Mouse (Mus musculus) left cerebral cortex, postnatal 10 days (tissue): ENCODE data around the gene Mapkbp1. TPM values are rescaled to one million over a fixed set of nuclear protein-coding genes. Genes with fewer than 3 reads are reported as not detected.

Experiments used
- DNase-seq, 2 experiments: peaks; one replicate each; pipeline ENCODE4 v3.0.0; 2021 to 2022; ENCODE audit warnings: low spot score in 2 of 2, mixed read lengths in 1 of 2; ENCODE audit errors: extremely low spot score in 1 of 2
- intact Hi-C: fragments of 180-260 bp; cut with DNase I; formaldehyde crosslinking; loops from one replicate; pipeline ENCODE4 v1.15.1; 2025
- total RNA-seq, 2 experiments: library from RNA; stranded (reverse); gene quantifications; 2 replicates each; pipeline ENCODE4 v1.2.3; 2021

Mapkbp1 gene
- 10 to 100 TPM; 79.1 to 79.2 TPM for total RNA-seq

DNA sequence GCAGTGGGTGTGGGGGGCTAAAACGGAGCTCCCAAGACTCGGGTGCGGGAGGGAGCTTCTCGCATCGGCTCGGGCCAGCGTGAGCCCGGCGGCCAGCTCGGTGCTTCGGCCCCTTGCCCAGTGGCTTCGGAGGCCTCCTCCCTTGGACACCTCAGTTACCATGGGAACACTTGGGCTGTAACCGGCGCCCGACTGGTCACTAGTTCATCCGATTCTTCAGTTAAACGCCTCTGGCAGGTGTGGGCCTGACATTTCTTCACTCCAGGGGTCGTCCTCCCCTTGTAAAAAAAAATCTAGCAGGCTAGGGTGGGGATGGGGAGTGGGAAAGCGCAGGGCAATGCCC, at the start of gene Mapkbp1:
Gene Mapkbp1 (plus strand): TSS at position 163 of the 343 bp plus-strand sequence.
- intact Hi-C loops: loop anchor here (2.0 kb wide), 1 partner anchor 38 kb away; no protein-coding TSS in a partner anchor
- no peak for DNase-seq

DNA sequence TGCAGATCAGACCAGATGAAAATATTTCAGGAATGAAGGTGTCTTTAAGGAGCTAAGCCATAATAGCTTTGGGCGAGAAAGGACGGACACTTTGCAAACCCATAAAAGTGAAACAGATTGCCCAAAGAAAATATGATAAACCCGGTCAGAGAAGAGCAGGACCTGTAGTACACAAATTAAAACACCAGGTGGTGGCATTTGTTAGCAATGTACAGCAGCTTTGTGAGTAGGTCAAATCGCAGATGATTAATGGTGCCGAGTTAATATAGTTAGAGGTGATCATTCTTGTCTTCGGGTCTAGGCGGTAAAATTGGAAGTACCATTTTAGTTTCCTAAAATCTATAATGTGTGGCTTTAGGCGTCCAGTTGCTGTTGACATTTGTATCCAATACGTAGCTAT, 1.9 kb upstream of the Mapkbp1 start:
- intact Hi-C loops: no loop called here

DNA sequence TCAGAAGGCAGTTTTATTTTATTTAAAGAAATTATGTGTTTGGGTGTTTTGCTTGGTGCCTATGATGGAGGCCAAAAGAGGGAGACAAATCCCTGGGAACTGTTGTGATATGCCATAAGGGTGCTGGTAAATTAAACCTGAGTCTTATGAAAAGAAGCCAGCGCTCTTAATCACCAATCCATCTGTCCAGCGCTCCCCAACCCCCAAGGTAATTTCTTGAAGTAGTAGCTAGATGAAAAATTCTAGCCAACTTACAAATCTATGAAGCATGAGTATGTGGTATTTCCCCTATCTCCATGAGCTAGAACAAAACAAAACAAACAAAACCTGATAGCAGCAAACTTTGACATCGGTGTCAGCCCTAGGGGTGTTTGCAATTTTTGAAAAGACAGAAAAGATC, 1.2 kb upstream of the Mapkbp1 start:
- intact Hi-C loops: no loop called here
- no peak for DNase-seq

More for the DNA sequence above, 1.9 kb upstream of the Mapkbp1 start:
- DNase-seq: peak in 1 of 2 experiments; percentile 38

DNA sequence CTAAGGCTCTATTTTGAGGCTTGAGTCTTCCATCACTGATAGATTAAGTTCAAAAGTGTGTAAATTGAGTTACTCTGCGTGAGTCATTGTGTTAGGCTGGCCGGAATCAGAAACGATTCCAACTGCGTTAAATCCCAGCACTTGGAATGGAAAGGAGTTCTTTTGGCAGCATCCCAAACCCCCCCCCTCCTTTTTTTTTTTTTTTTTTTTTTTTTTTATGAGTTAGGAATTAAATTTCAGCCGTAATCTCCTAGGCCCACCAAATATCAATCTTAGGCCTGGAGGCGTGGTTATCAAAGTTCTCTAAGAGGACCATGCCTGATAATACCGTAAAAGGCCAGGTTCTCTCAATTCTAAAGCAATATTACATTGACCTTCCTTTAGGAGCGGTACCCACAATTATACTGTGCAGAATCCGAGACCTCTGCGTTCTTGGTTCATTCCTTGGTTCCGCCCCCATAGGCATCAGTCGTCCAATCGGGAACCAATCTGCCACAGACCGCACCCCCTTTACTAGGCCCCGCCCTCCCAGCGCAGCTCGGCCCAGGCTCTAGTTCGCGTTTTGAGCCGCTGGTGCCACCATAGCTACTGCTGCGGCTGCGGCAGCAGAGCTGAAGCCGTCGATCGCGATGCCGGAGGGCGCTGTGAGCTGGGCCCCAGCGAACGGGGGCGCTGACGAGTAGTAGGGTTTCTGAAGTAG, 512 bp upstream of the Mapkbp1 start:
- intact Hi-C loops: loop anchor here (2.0 kb wide), 1 partner anchor 39 kb away; no protein-coding TSS in a partner anchor
- peak; percentile 95 to 98 for DNase-seq

DNA sequence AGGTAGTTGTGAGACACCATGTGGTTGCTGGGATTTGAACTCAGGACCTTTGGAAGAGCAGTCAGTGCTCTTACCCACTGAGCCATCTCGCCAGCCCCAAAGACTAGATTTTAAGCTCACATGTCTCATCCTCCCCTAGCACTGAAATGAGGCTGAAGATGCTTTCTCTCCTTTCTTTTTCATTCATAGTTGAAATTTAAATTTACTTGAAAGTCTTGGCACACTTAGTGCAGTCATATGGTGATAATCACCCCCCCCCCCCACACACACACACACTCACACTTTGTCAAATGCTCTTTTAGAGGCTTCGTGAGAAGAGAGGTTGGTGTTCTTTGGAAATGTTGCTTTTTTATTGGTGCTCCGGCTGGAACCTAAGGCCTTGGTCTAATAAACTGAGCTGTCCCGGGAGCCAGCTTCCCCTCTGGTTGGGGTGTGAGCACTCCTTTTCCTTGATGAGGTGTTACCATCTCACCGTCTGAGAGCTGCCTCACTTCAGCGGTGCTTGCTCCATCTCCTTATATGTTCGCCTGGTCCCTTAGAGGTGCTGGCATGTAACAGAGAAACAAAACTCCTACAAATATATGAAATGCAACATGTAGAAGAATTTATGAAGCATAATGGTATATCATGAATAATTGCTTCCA, 8.0 kb downstream of the Mapkbp1 start:
- intact Hi-C loops: no loop called here
- no peak for DNase-seq

DNA sequence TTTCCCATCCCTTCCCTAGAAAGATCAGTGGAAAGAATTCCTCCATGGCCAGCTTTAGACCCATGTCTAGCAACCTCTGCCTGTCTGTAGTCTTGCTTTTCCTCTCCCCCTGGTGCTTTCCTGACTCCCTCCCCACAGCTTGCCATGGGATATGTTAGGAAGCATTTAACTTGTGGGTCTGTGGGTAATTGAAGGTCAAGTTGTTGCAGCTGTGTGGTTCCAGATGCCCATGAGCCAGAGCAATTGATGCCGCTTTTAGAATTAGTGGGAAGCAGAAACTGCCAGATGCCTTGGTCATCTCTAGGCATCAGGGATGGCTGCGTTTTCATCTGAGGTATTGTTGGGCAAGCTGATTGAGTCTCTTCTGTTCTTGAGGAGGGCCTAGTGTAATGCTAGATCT, 9.1 kb downstream of the Mapkbp1 start:
- DNase-seq: no peak
- intact Hi-C loops: no loop called here

DNA sequence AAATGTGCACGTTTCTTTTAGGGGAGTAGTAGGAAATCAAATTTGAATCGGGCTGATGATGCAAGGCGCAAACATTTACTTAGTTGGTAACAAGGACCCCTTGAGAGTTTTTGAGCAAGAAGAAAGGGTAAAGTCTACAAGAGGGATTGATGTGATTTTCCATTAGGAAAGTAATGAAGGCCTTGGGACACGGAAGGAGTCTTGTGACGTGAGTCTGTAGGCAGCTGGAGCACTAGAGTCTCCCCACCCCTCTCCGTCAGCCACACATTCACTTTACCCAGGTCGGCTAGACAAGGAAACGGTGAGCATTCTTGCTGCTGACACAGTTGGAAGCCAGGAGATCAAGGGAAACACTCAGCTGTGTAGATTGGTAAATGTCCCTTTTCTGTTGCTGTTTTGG, 13.4 kb downstream of the Mapkbp1 start:
- DNase-seq: no peak
- intact Hi-C loops: no loop called here

DNA sequence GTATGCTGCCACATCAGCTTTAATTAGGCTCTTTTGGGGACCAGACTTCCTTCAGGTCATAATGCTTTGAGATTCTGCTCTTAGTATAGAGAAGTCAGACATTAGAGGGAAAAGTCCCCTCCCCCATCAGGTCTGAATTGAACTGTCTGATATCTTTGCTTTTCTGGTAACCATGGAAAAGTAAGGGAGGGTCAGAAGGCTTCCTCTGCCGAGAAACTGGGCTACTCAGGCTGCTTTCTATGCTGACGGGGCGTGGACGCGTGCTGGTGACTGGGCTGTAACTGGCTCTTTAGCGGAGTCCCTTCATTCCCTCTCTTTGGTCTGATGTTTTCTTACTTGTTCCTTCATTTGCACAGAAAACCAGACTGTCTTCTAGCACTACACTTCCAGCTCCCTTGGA, 13.9 kb downstream of the Mapkbp1 start:
- DNase-seq: no peak
- intact Hi-C loops: no loop called here

DNA sequence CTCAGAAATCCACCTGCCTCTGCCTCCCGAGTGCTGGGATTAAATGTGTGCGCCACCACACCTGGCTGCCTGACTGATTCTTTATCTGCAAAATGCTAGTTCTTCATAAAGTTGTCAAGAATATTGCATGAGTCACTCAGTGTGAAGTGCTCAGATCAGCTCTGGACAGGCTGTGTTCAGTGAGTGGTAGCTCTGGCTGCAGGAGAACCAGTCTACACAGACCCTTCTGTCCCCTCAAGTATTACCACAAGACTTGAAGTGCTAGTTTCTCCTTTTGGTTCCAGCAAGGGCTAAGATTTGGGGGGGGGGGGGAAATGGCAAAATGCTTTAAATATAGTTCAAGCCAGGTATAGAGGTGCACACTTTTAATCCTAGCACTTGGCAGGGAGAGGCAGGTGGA, 14.9 kb downstream of the Mapkbp1 start:
- intact Hi-C loops: no loop called here
- DNase-seq: no peak

DNA sequence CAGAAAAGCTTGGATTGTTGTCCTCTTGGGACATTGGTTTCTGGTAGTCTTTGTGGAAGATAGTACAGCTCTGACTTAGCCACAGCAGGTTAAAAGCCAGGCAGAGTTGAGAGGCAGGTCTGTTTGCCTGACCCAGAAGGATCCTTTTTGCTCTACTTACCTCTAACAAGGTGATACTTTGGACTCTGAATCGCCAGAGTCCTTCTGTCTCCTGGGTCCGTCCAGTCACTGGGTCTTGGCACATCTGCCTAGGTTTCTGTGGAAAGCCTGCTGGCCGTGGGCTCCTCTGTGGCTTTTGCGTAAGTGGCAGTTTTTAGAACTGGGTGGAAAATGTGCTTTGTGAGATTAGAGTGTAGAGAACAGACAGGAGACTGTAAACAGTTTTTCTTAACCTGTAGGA, 16.5 kb downstream of the Mapkbp1 start:
- intact Hi-C loops: no loop called here
- DNase-seq: no peak

DNA sequence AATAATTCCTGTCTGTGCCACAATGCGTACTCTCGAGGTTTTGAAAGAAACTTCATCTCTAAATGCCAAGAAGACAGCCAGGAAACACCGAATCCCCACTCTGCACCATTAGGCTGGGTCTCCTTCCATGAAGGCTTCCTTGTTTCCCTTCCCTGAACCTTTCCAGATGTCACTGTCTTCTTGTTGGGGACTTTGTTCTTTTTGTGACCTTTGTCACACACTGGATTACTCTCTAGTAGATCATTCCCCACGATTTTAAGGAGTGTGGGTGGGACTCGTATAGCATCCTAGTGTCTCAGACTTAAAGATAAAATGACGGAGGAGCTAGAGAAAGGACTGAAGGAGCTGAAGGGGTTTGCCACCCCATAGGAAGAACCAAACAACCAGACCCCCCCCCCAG, 18.4 kb downstream of the Mapkbp1 start:
- intact Hi-C loops: no loop called here
- DNase-seq: no peak

DNA sequence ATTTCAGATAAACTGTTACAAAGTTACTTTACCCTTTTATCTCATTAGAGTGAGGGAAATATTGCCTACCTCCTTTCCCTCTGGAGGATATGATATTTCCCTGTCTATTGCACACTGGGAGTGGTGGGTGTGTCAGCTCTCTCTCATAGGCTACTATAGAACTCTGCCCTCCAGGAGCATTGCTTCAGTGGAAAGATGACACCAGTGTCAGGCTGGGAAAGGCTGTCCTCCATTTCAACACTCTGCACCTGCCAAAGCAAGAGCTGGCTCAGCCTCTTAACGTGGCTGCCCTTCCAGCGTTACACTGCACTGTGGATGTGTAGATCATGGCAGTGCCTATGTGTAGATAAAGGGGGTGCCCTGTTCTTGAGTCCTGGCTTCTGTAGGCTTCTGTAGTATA, 19.9 kb downstream of the Mapkbp1 start:
- intact Hi-C loops: no loop called here
- no peak for DNase-seq

DNA sequence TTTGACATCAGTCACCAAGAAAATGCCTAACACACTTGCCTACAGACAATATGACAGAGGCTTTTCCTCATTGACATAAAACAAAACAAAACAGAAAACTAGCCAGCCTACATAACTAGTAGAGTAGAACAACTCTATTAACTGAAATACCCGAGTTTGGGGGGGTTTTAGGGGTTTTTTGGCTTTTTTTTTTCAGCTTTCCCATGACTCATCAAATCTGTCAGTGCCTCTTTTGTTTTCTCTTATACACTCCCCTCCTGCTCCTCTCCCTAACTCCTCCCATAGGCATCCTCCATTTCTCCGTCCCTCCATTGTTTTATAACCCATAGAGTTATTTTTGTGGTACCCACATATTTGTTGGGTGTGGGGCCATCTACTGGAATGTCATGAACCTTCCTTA, 21.0 kb downstream of the Mapkbp1 start:
- intact Hi-C loops: no loop called here
- DNase-seq: no peak

DNA sequence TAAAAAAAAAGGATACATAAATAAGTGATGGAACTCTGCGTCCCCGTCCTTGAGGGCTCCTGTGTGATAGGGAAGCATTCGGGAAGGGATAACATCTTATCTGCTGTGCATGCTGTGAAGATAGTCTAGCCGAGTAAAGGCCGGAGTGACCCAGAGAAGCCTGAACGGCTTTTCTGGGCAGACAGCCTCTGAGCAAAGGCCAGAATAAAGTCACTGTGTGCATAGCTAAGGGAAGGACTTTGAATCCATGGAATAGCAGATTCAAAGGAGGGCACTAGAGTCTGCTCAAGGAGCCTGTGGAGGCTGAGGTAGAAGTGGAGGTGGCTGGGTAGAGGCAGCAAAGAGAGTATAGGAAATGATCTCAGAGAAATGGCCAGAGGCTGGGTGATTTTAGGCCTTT, 22.3 kb downstream of the Mapkbp1 start:
- DNase-seq: no peak
- intact Hi-C loops: no loop called here

DNA sequence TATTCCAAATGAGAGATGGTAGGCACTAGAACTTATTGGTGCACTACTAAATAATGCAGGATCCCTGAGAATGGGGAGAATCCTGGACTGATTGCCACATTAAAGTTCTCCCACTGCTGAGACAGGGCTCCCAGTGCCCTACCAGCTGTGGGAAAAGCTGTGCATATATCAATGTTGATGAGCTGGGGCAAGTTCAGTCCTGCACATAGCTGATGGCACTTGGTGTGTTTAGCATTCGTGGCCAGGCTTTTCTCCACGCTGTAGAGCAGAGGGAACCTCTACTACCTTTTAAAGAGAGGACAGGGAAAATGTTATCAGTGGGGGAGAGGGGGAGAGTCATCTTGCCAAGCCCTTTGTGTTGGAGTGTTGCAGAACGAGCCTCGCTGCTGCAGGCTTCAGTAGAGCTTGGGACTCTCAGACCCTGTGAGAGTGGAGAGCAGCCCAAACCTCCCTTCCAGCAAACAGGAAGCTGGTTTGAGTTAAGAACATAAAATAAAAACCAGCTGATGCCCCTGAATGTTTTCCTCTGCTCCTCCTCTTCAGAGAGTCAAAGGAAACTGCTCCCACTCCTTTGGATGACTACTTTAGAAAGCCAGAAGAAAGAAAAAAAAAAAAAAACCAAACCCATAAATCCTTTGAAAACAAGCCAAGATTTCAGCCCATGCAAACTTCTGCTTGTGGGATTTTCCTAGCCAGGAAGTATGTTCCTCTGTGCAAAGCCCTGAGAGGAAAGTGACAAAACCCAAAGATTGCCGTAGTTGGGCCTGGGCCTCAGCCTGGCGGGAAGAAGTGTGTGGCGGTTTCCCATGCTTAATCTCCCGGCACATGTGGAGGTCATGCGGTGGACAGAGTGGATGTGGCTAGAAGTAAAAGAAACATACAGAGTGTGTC, 23.1 kb downstream of the Mapkbp1 start:
- intact Hi-C loops: no loop called here
- no peak for DNase-seq

DNA sequence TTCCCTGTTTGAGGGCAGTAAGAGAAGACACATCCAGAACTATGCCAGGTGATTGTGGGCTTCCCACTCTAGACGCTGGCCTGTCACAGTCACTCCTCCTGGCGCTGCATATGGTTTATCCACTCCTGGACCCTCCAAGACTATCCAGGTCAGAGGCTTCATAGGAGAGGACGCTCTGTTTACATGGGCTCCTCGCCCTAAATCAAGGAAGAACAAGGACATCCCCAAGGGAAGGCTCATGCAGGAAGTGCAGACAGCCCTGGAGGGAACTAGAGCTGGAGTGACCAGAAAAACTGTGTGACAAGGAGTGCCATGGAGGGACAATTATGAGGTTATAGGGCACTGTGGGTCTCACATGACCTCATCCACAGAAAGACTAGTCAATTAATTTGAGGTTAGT, 24.9 kb downstream of the Mapkbp1 start:
- no peak for DNase-seq
- intact Hi-C loops: no loop called here

DNA sequence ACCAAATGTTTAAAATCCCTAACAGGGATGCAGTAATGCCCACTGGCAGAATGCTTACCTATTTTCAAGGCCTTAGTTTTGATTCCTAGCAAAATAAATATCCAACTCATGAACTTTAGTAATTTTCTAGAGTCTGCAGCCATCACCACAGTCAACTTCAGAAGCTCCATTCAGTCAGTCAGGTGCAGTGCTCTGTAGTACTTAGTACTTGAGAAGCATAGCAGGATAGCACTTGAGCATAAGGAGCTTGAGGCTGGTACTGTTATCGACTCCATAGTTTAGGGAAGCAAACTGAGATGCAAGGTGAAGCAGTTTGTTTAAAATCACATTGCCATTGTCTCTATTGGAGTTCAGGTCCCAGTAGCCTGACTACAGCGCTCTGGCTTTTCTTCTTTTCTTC, 27.2 kb downstream of the Mapkbp1 start:
- intact Hi-C loops: no loop called here
- DNase-seq: no peak

DNA sequence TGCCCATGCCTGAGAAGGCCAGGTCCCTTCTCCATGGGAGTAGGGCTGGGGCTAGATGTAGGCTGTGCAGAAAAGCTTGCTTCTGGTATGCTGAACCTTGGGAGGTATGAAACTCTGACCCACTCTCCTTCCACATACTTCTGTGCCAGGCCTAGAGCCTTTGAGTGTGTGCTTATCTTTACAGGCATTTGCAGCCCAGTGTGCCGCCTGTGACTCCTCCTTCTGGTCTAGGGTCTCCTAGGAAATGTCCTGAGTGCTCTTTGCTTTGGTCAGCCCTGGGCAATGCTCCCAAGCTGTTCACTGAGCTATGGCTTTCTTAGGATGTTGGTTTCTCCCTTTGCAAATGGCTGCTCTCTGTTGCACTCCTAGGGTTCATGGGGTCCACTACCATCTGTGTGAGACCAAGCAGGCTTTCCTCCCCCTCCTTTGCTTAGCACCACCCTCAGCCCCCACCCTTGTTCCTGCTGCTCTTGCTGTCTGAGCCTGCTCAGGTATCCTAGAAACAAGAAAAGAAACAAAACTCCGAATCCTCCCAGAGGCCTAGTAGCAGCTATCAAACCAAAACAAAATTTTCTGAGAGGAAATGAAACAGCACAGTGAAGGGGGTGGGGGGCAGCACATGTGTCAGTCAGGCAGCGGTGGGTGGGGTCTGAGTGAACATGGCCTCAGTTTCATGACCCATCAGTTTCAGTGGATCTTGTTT, 28.5 kb downstream of the Mapkbp1 start:
- no peak for DNase-seq
- intact Hi-C loops: no loop called here

DNA sequence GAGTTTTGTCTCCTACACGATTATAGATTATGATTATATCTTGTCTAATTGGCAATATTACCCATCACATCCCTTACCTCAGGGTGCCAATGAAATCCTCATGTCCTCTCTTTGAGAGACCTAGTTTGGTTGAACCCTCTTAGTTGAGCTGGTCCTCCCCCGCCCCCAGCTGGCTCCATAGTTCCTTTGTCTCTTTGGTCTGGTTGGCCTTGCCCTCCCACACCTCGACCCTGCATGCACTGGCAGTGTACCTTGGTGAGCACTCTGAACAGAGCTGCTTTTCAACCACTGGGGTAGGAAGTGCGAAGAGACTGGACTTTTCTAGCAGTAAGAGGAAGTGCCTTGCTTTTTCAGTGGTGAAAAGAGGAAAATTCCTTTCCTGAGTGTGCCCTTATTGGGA, 29.5 kb downstream of the Mapkbp1 start:
- intact Hi-C loops: no loop called here
- DNase-seq: no peak
